Mouse (Mus musculus): Measurements from ENCODE around the gene Kirrel. TPM values are rescaled to one million over a fixed set of nuclear protein-coding genes. Genes with fewer than 3 reads are reported as not detected.
"Not testable (repeated sequence)": the region's sequence is repeated elsewhere in the genome, so short reads cannot be mapped to it uniquely, and the experiment has no call there.

The Kirrel gene
- total RNA-seq, 4 experiments from 2014 or later, result 14.7 to 23.3 (median 19.8) TPM

GRCm38 (mm10) chr3:87131694-87132347 lies 42.7 kb downstream of the Kirrel start:
- DNase-seq, result no peak

GRCm38 (mm10) chr3:87130933-87131332 lies 43.6 kb downstream of the Kirrel start:
- DNase-seq, result no peak

- DNase-seq, result peak; percentile 34
Observed at GRCm38 (mm10) chr3:87123795-87124194, 50.8 kb downstream of the Kirrel start.

- DNase-seq, result no peak
Observed at GRCm38 (mm10) chr3:87118214-87118613, 56.3 kb downstream of the Kirrel start.

GRCm38 (mm10) chr3:87117632-87118031 lies 56.9 kb downstream of the Kirrel start:
- DNase-seq, result no peak

- DNase-seq, result no peak
Observed at GRCm38 (mm10) chr3:87115726-87116540, 58.6 kb downstream of the Kirrel start.

GRCm38 (mm10) chr3:87115271-87115670 lies 59.3 kb downstream of the Kirrel start:
- no peak for DNase-seq

- no peak for DNase-seq
Observed at GRCm38 (mm10) chr3:87114801-87115200, 59.7 kb downstream of the Kirrel start.

- DNase-seq, result not testable (repeated sequence)
Observed at GRCm38 (mm10) chr3:87113881-87114280, 60.7 kb downstream of the Kirrel start.

GRCm38 (mm10) chr3:87112264-87112663 lies 62.3 kb downstream of the Kirrel start:
- DNase-seq, result no peak

- no peak for DNase-seq
Observed at GRCm38 (mm10) chr3:87104856-87105255, 69.7 kb downstream of the Kirrel start.

GRCm38 (mm10) chr3:87102346-87102745 lies 72.2 kb downstream of the Kirrel start:
- DNase-seq, result no peak

GRCm38 (mm10) chr3:87100911-87101310 lies 73.6 kb downstream of the Kirrel start:
- no peak for DNase-seq

GRCm38 (mm10) chr3:87097969-87098946 lies 76.3 kb downstream of the Kirrel start:
- DNase-seq, result no peak

- no peak for DNase-seq
Observed at GRCm38 (mm10) chr3:87097205-87097604, 77.3 kb downstream of the Kirrel start.

- DNase-seq, result no peak
Observed at GRCm38 (mm10) chr3:87093718-87094117, 80.8 kb downstream of the Kirrel start.

GRCm38 (mm10) chr3:87089694-87090565 lies 84.6 kb downstream of the Kirrel start:
- peak; percentile 37 for DNase-seq

- DNase-seq, result no peak
Observed at GRCm38 (mm10) chr3:87087146-87087545, 87.4 kb downstream of the Kirrel start.

- peak; percentile 26 for DNase-seq
Observed at GRCm38 (mm10) chr3:87082235-87082634, 92.3 kb downstream of the Kirrel start.

- DNase-seq, result no peak
Observed at GRCm38 (mm10) chr3:87079751-87080150, 94.8 kb downstream of the Kirrel start.

GRCm38 (mm10) chr3:87079301-87079700 lies 95.2 kb downstream of the Kirrel start:
- no peak for DNase-seq

- DNase-seq, result no peak
Observed at GRCm38 (mm10) chr3:87077681-87078080, 96.9 kb downstream of the Kirrel start.

All from adrenal gland, adult 8-10 months (tissue).